Mouse (Mus musculus) thymus, postnatal 25 days (tissue): ENCODE measurements at regions not wholly inside any gene's neighbourhood (a gene's known extent, or its start where the extent isn't known, plus 50 kb on each side); places are given as distances from the start of the nearest gene placed in this dataset.
"Not testable (repeated sequence)": the region's sequence is repeated elsewhere in the genome, so short reads cannot be mapped to it uniquely, and the experiment has no call there.

Experiments
- DNase-seq: peaks from one replicate; pipeline ENCODE4 v3.0.0; 2022

DNA sequence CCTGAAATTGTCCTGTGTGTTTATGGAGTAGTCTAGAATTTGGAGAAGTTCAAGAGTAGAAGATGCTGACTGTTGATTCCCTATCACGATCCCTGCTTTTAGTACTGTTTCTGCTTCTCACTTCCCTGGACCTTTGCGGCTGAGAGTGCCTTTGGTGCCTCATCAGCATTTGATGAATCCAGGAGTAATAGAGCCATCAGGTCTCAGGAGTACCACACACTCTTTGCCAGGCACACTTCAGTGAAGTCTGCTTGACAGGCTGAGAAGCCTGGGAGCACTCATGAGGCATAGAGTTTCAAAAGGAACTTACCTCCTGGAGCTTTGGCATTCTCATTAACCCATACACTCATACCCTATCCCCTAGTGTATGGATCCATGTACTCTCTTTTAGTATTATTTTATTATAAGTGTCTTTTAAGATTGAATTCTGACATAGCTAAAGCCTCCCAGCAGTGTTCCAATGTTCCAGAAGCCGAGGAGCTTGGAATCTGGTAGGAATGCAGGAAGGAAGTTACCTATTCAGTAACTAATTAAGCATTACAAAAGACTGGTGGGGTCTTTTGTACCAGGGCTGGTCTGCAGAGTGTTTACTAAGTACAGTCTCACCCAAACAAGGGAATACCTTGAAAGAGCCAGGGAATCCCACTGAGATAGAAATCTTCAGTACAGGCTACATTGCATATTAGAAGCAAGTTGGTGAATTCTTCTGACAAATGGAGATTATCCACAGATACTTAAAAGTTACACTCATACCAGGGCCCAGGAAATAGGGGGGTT, 139.7 kb downstream of the Tex13c3 start:
- DNase-seq = not testable (repeated sequence)

GRCm38 (mm10) chrX:19313286-19313685, 167.8 kb downstream of the Tex13c3 start:
- DNase-seq = no peak

- no peak for DNase-seq
Observed at GRCm38 (mm10) chrX:19311809-19312559, 169.1 kb downstream of the Tex13c3 start.

DNA sequence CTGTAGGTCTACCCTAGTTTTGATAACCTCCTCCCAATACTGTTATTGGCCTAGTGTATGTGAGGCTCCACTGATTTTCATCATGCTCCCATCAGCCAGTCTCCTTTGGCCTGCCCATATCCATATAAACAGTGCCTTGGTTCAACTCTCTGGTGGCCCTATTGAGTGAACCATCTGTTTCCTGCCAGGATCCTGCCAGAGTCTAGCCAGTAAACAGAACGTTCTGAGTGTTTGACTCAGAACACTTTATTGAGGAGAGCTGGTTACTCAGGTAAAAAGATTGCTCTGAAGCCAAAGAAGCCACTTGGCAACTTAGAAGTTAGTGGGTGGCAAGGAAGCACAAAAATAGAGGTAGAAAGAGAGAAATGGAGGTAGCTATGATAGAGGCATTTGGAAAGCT, 169.7 kb downstream of the Tex13c3 start:
- no peak for DNase-seq

DNA sequence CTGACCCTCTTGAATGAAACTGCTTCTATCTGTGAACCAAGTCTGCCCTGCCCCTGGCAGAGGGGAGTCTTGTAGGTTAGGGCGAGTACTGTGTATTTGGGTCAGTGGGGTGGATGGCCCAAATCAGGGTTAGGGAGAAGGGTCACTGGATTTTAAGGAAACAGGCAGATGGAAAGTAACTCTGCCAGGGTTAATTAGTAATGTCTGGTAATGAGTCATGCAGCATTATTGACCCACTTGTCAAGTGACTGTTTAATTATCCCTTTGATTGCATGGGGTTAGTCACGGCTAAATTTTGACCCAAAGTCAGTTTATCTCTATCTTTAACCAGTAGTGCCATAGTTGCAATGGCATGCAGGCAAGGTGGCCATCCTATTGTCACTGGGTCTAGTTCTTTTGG, 192.9 kb downstream of the Tex13c3 start:
- DNase-seq = no peak

GRCm38 (mm10) chrX:19286431-19286830, 194.7 kb downstream of the Tex13c3 start:
- no peak for DNase-seq

DNA sequence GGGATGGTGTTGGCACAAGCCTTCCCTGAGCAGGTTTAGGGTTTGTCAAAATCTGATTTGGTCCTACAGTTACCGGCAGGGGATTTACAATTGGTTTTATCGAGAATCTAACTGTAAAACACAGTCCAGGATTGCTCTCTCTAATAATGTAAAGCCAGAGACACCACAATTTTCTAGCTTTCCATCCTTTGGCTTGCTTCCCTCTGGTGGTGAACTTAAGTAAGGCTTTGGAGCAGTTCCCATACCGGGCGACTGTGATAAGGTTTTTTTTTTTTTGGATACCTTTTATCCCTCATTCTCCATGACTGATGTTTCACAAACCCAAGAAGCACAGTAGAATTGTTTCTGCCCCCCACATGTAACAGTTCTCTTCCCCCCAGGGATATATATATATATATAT, 195.3 kb downstream of the Tex13c3 start:
- no peak for DNase-seq

- no peak for DNase-seq
Observed at GRCm38 (mm10) chrX:19283078-19283477, 198.0 kb downstream of the Tex13c3 start.

GRCm38 (mm10) chrX:19264237-19264636, 216.9 kb downstream of the Tex13c3 start:
- no peak for DNase-seq

- no peak for DNase-seq
Observed at GRCm38 (mm10) chrX:19246777-19247619, 234.1 kb downstream of the Tex13c3 start.

DNA sequence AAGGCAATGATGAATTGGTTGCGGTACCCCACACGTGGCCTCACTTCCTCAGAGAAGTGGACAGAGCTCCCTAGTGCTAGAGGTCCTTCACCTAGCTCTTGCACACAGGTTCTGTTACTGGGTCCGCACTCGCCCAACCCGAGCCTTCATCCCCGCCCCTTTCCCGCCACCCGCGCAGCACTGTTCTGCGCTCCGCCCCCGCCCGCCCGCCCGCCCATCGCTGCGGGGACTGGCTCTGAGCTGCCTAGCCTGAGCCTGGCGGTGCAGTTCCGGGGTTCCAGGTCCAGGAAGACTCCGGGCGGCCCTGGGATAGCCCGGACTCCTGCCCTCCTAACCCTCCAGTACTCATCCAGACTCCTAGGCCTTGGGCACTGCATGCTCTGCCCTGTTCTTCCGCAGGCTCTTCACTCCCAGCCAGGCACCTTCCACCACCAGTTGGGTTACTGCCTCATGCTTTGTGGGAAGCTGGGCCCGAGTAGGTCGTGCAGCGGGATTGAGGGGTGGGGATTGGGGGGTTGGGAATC, 243.3 kb downstream of the Tex13c3 start:
- DNase-seq = peak; percentile 38

- DNase-seq = no peak
Observed at GRCm38 (mm10) chrX:19237048-19237737, 243.9 kb downstream of the Tex13c3 start.

- no peak for DNase-seq
Observed at GRCm38 (mm10) chrX:19235449-19235848, 245.7 kb downstream of the Tex13c3 start.

DNA sequence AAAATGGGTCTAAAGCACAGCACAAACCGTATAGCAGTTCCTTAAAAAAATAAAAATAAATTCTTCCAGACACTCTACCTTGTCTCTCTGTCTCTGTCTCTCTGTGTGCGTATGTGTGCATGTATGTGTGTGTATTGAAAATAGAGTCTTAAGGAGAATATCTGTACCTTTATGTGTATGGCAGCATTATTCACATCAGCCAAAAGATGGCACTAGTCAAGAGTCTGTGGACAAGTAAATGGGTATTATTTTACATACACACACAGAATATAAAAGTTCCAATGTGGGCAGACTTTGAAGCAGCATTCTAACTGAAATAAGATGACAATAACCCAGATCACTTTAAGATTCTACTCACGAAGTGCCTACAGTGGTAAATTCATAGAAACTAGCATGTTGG, 249.3 kb downstream of the Tex13c3 start:
- DNase-seq = no peak

- DNase-seq = no peak
Observed at GRCm38 (mm10) chrX:19223336-19223735, 257.8 kb downstream of the Tex13c3 start.

GRCm38 (mm10) chrX:19220785-19221496, 260.2 kb downstream of the Tex13c3 start:
- no peak for DNase-seq

DNA sequence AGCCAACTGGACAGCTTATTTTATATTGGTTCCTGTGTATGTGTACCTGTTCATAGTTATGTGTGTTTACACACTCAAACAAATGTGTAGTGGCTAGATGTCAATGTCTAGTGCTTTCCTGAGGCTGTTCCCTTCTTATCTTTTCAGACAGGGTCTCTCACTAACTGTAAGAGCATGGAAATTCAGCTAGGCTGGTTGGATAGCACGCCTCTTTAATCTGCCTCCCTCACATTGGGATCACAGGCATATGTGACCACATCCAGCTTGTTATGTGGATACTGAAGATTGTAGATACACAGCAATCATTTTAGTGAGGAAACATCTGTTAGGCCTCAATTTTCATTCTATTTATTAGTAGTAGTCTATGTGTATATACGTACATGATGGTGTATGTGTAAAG, 261.4 kb downstream of the Tex13c3 start:
- DNase-seq = no peak

DNA sequence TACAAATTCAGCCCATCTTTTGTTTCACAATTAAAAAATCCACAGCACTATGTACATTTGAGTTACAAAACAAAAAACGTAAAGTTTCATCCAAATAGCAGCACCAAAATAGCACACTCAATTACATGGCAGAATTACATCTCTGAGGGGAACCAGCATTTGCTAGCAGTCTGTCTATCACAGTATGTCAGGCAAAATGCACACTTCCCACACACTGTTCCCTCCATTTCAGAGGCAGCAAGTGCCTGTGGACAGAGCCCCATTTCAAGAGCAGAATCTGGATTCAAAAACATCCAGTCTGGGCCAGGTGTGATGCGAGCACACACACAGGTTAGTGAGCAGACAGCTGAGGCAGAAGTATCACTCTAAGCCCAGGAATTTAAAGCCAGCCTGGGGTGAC, 261.8 kb downstream of the Tex13c3 start:
- DNase-seq = no peak

GRCm38 (mm10) chrX:19206420-19206819, 274.7 kb downstream of the Tex13c3 start:
- no peak for DNase-seq

- no peak for DNase-seq
Observed at GRCm38 (mm10) chrX:19202542-19202941, 278.6 kb downstream of the Tex13c3 start.

DNA sequence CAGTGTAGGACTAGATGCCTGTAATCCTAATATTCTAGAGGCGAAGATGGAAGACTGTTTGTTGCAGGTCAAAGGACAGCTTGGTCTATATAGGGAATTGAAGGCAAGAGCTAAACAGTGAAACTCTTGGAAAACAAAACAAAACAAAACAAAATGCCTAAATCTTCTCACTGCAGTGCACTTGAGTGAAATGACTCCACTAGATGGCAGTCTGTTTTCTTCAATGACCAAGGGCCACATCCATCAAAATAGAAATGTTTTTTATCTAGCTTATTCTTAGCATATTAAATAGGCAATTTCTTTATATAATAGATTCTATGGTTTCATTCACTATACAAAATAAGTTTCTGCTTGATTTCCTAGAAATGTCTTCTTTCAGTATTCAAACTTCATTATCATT, 279.7 kb downstream of the Tex13c3 start:
- no peak for DNase-seq

DNA sequence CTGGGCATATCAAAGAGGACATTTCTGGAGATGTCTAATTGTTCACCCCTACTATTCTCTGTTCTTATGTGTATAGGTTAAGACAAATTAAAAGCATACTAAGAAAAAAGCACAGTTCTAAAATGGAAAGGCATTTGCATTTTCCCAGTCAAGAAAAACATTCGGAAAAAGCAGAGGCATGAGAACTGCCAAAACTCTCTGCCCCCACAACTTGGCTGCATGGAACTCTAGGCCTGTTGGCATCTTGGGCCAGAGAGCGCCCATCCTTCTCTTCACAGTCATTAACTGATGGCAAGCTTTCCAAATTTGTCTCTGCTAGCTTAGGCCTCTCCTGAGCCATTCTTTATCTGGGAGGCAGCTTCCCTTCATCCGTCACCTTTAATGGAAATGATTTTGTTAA, 281.6 kb downstream of the Tex13c3 start:
- no peak for DNase-seq
